Mouse (Mus musculus) spleen, adult 2 months (tissue): ENCODE data around the gene Fgfr2. TPM values are rescaled to one million over a fixed set of nuclear protein-coding genes. Genes with fewer than 3 reads are reported as not detected.

Experiments used
- DNase-seq, 2 experiments: peaks; one replicate each; pipeline versions ENCODE4 v3.0.0 to v3.0.0-alpha.2; 2012 to 2021; ENCODE audit warnings: low spot score in 2 of 2, low read depth in 1 of 2
- H3K27ac ChIP-seq: fragments of 200-500 bp; 2 replicates; pipeline ENCODE4 v1.5.1; 2012; ENCODE audit warnings: low read length, inconsistent platforms; ENCODE audit not compliant: insufficient read depth
- H3K27me3 ChIP-seq: fragments of 200-500 bp; 2 replicates; pipeline ENCODE4 v1.6.1; 2012; ENCODE audit warnings: mild to moderate bottlenecking, moderate library complexity, low read length, inconsistent platforms; ENCODE audit not compliant: control insufficient read depth, insufficient read depth
- H3K36me3 ChIP-seq: fragments of 200-500 bp; 2 replicates; pipeline ENCODE4 v1.6.1; 2012; ENCODE audit warnings: mild to moderate bottlenecking, low read length, inconsistent platforms; ENCODE audit not compliant: control insufficient read depth, insufficient read depth
- H3K4me1 ChIP-seq: fragments of 200-500 bp; 2 replicates; pipeline ENCODE4 v1.6.1; 2011; ENCODE audit warnings: inconsistent platforms; ENCODE audit not compliant: control insufficient read depth, insufficient read depth, insufficient read length
- H3K4me3 ChIP-seq: fragments of 200-500 bp; 2 replicates; pipeline ENCODE4 v1.5.1; 2011; ENCODE audit warnings: mild to moderate bottlenecking, inconsistent platforms; ENCODE audit not compliant: insufficient read depth, insufficient read length; ENCODE audit errors: extremely low read depth
- CTCF ChIP-seq: fragments of 200-500 bp; IDR thresholded peaks from 2 replicates; pipeline ENCODE4 v1.5.1; 2011; ENCODE audit warnings: mild to moderate bottlenecking, inconsistent platforms; ENCODE audit not compliant: insufficient read depth, insufficient read length, insufficient replicate concordance; ENCODE audit errors: extremely low read depth
- POLR2A ChIP-seq: fragments of 200-500 bp; IDR thresholded peaks from 2 replicates; pipeline ENCODE4 v1.6.1; 2011; ENCODE audit warnings: low read depth, low read length, inconsistent platforms
- WGBS: fragments of 180-500 bp; shearing (Covaris S2); methylation state at CpG from one replicate; pipeline ENCODE4 v1.1.7; 2018; 5-methylcytosine and 5-hydroxymethylcytosine counted together
- polyA plus RNA-seq: library from polyadenylated mRNA; depleted of rRNA; stranded (reverse); fragments of >200 nt; gene quantifications from 2 replicates; pipeline ENCODE4 v1.2.3, GENCODE M21; 2012

Fgfr2 gene
- polyA plus RNA-seq, 1 experiment, result 1.6 TPM

GRCm38 (mm10) chr7:132025591-132025990 is 1097.6 kb downstream of the Fgfr2 start:
- H3K4me3 ChIP-seq, result no peak overlapping the region
- TF ChIP-seq CTCF (no peak), POLR2A (no peak)
- no peak overlapping the region for H3K27ac ChIP-seq
- H3K4me1 ChIP-seq, result no peaks in the 10 kb centered on the region
- no peak for DNase-seq
- no peaks in the 10 kb centered on the region for H3K36me3 ChIP-seq
- H3K27me3 ChIP-seq, result no peaks in the 10 kb centered on the region
- WGBS, result 68% methylated on average over 6 of the region's 6 CpGs

DNA sequence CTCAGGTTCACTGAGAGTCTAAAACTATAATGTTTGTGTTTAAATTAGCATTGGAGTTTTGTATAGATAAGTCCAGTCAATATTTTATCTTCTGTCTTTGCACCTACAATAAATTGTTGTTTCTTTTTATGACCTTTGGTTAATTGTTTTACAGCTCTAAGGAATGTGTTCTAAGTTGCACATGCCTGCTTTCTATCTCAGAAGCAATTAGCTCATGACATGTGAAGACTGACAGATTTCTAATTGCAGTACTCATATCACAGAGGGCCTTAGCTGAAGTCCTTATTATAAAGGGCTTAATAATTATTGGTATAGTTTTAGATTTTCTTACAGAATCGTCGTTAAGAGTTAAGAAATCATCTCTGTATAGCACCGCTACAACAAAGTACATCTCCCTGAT is 1107.2 kb downstream of the Fgfr2 start:
- 62% methylated on average over 3 of the region's 3 CpGs for WGBS
- no peaks in the 10 kb centered on the region for H3K36me3 ChIP-seq
- no peak for TF ChIP-seq POLR2A
- TF ChIP-seq CTCF, result no peak

DNA sequence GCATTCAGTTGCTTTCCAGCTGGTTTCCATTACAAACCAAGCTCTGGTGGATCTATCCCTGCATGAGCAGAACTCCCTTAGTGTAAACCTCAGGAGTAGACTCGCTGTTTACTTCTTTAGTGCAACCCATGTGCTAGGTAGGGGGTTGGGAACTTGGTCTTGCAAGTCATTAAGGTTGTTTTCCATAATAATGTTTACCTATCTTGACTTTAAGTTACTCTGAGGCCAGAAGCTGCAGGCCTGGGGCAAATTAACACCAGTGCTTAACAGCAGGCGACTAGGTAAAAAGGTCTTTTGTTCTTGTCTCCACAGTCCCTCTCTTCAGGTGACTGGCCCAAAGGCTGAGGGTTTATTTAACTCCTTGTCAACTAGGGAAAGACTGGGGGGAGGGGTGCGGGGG is 1108.0 kb downstream of the Fgfr2 start:
- TF ChIP-seq CTCF, result no peak
- no peak for TF ChIP-seq POLR2A
- H3K4me1 ChIP-seq, result no peaks in the 10 kb centered on the region
- no peaks in the 10 kb centered on the region for H3K36me3 ChIP-seq
- H3K27me3 ChIP-seq, result no peaks in the 10 kb centered on the region
- DNase-seq, result no peak
- no peak overlapping the region for H3K27ac ChIP-seq
- H3K4me3 ChIP-seq, result no peak overlapping the region
- 21% methylated on average over 3 of the region's 3 CpGs for WGBS

More for the DNA sequence above, 1107.2 kb downstream of the Fgfr2 start:
- no peak for DNase-seq
- Histone ChIP-seq H3K27me3 (no peaks in the 10 kb centered on the region), H3K4me1 (no peaks in the 10 kb centered on the region), H3K4me3 (no peak overlapping the region), H3K27ac (no peak overlapping the region)

DNA sequence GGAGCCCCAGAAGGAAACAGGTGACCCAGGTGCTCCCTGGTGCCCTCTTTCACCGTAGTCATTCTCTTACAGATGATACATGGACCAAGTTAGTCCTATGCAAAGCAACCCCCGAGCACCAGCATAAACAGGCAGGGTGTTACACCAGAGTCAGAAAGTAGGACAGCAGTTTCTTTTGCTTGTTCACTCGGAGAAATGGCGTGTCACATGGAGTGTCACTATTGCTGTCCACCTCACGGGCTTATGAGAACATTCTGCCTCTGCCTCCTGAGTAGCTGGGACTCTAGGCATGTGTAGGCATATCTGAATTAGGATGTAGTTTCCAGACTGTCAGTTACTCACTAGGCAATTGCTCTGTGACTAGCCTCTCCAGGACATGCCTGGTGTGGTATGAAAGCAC is 1109.2 kb downstream of the Fgfr2 start:
- Histone ChIP-seq H3K4me3 (no peak overlapping the region), H3K27ac (no peak overlapping the region), H3K4me1 (no peaks in the 10 kb centered on the region), H3K36me3 (no peaks in the 10 kb centered on the region), H3K27me3 (no peaks in the 10 kb centered on the region)
- DNase-seq, result no peak
- 79% methylated on average over 5 of the region's 5 CpGs for WGBS
- TF ChIP-seq CTCF (no peak), POLR2A (no peak)

DNA sequence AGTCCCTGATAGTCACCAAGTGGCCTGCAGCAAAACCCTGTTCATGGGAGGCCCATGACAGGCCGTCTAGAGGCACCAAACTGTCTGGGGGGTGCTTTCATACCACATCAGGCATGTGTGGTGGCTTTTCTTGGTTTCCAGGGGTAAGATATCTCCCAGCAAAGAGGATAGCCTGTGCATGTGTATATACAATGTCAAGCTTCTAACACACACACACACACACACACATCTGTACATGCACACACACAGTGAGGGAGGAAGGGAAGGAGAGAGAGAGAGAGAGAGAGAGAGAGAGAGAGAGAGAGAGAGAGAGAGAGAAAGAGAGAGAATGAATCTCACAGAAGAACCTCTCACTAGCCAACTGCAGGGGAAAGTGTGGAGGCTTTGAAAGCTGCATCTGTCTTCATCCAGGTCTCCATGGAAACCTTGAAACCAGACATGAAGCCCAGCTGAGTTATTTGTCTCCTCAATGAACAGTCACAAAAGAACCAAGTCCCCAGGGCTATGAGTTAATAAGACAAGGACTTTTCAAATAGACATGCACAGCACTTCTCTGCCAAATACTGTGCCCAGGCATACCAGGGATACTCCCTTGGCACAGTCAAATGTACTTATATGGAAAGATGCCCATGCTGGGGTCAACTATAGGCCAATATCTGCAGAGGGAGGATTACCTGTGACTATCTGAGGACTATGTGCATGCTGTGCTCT is 1110.0 kb downstream of the Fgfr2 start:
- DNase-seq, result no peak
- no peaks in the 10 kb centered on the region for H3K27me3 ChIP-seq
- H3K27ac ChIP-seq, result no peak overlapping the region
- H3K4me3 ChIP-seq, result no peak overlapping the region
- no peaks in the 10 kb centered on the region for H3K36me3 ChIP-seq
- no peaks in the 10 kb centered on the region for H3K4me1 ChIP-seq
- TF ChIP-seq CTCF (no peak), POLR2A (no peak)
- WGBS, result 41% methylated on average over 1 of the region's 1 CpGs

DNA sequence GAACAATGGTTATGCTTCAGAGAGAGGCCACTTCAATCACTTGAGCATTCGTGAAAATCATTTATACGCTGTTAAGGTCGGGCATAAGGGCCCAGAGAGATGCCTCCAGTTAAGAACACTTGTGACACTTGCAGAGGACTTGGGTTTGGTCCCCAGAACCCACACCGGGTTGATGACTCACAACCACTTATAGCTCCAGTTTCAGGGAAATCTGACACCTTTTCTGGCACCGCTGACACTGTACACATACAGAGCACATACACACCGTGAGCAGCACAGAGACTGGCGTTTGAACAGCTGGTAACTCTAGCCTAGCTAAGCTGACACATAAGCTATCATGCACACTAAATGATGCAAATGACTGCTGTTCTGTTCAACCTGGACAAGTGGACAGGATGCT is 1114.1 kb downstream of the Fgfr2 start:
- 82% methylated on average over 7 of the region's 7 CpGs for WGBS
- Histone ChIP-seq H3K27ac (no peak overlapping the region), H3K36me3 (no peaks in the 10 kb centered on the region), H3K4me3 (no peak overlapping the region), H3K4me1 (no peaks in the 10 kb centered on the region), H3K27me3 (no peaks in the 10 kb centered on the region)
- DNase-seq, result no peak
- TF ChIP-seq CTCF (no peak), POLR2A (no peak)

- H3K27me3 ChIP-seq, result no peaks in the 10 kb centered on the region
- H3K4me1 ChIP-seq, result no peaks in the 10 kb centered on the region
- no peak overlapping the region for H3K27ac ChIP-seq
- TF ChIP-seq CTCF (no peak), POLR2A (no peak)
- no peak overlapping the region for H3K4me3 ChIP-seq
- 84% methylated on average over 14 of the region's 14 CpGs for WGBS
- DNase-seq, result no peak
- no peaks in the 10 kb centered on the region for H3K36me3 ChIP-seq
These were observed 1117.0 kb downstream of the Fgfr2 start for GRCm38 (mm10) chr7:132005996-132006696.
